Mouse (Mus musculus) C2C12 (cell line): ENCODE results near the gene Defb25.

Experiments used
- CTCF ChIP-seq: IDR thresholded peaks from one replicate; pipeline ENCODE4 v1.5.1; 2011; ENCODE audit not compliant: control insufficient read depth, insufficient read depth, insufficient read length
- MYOD1 ChIP-seq: IDR thresholded peaks from one replicate; pipeline ENCODE4 v1.6.1; 2011; ENCODE audit warnings: low read depth; ENCODE audit not compliant: control insufficient read depth, insufficient read length

GRCm38 (mm10) chr2:152637381-152637780 is 14.5 kb upstream of the Defb25 start:
- TF ChIP-seq CTCF (no peak), MYOD1 (no peak)
